Mouse (Mus musculus) mouse trophoblast stem cell (cell line): ENCODE results near the gene Rpp25.

Source experiments
- in situ Hi-C, 2 experiments: fragments of 300-500 bp; cut with MseI, MboI; formaldehyde crosslinking; loops; 2 replicates in 1 of 2; 3 replicates in 1 of 2; pipeline ENCODE4 v1.15.1; 2025

Rpp25 gene

GRCm38 (mm10) chr9:57521056-57521911 lies 17.5 kb downstream of the Rpp25 start, which contains the start of gene Cox5a:
TSS of gene Cox5a (plus strand) at chr9:57521274.
- in situ Hi-C loops: no loop called here

DNA sequence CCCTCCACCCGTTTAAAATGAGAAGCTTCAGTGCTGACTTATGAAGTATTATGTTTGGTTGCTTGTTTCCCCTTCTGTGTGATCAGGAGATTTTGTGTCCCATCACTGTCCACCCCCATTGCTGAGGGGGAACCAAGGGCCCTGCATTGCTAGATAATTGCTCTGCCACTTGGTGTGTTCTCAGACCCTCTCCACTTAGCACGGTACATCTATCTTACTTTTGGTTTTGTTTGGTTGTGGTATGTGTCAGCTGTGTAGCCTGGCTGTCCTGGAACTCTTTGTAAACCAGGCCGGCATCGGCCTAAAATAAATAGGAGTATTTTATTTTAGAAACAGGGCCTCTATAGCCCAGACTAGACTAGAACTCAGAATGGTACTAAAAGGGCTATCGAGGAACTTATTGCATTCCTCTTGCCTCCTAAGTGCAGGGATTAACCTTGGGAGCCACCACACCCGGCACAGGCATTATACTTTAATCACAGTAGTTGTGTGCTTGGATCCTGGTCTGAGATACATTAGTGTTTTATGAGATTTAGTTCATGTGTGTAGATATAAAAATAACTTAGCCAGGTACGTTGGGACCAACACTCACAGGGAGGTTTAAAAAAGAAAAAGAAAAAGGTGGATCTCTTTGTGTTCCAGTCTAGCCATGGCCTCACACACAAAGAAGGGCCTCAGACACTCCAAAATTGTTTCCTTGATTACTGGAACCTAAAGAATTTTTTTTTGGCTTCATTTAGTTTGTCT lies 18.5 kb downstream of the Rpp25 start:
- in situ Hi-C loops: no loop called here

GRCm38 (mm10) chr9:57522861-57523246 lies 19.0 kb downstream of the Rpp25 start:
- in situ Hi-C loops: no loop called here

DNA sequence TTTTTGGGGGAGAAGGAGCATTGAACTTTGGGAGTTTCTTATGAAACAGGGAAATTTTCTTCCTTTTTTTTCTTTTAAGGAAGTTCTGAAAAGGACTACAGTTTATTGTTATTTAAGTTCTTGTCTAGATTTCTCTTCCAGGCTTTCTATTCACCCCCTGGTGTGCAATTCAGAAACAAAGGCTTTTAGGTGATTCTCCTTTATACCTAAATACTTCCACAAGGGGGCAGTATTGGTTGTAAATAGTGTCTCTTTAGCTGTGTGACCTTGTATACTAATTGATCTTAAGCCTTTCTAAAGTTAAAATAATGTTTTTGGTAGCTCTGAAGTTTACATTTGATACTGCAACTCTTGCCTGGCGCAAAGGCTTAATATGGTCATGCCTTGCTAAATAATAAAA lies 19.9 kb downstream of the Rpp25 start:
- in situ Hi-C loops: no loop called here

DNA sequence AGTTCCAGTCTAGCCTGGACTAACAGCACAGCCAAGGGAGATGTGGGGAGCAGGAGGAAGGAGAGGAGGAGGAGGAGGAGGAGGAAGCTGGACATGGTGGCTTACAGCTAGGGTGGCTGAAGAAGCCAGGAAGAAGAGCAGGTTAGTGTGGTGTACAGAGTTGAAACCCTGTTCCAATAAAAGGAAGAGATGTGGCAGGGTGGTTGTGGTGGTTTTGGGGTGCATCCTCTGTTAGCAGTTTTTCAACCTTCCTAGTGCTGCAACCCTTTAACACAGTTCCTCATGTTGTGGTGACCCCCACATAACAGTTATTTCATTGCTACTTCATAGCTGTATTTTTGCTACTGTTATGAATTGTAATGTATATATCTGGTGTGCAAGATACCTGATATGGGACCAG lies 20.6 kb downstream of the Rpp25 start:
- in situ Hi-C loops: no loop called here

DNA sequence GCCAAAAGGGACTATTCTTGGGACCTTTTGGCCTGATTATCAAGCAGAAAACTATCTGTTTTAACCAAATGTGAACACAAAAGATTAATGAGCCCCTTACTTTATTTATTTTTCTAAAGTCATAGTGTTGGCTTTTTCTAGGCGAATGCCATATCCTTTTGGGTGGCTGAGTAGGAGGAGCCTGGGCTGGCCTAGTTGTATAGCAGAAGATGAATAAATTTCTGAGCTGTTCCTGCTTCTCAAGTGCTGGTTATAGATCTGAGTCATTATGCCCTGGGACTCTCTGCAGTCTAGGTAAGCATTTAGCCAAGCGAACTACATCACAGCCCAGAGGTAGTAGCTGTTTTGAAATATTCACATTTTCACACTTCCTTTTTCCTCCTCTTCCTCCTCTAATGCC lies 21.7 kb downstream of the Rpp25 start:
- in situ Hi-C loops: no loop called here

DNA sequence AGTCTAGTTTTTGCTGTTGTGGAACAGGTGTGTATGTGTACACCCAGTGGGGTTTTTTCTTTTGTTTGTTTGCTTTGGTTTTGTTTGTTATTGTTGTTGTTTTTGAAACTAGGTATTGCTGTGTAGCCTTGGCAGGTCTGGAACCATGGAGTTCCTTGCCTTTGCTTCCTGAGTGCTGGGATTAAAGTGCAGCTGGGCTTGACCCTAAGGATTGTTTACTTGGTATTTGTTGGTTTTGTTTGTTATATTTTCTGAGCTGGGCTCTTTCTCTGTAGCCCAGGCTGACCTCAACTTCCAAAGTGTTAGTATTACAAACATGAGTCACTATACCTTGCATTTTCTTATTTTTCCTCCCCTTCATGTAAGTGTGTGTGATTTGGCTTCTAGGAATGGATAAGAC lies 22.6 kb downstream of the Rpp25 start:
- in situ Hi-C loops: no loop called here

DNA sequence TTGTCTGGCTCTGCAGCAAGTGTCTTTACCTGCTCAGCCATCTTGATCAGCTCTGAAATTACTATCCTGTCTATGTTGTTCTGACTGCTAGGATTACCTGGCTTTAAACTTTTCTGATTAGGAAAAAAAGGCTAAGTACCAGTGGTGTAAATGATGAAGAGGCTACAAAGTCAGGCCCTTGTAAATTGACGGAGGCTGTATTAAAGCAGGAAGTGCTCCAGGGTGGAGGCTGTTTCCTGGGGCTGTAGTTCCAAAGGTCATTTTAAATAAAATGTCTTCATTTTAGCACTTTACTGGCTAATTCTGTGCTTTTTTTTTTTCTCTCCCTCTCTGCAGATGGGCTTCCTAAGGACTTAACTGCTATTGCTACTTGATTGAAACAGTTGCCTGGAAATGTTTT lies 28.1 kb downstream of the Rpp25 start:
- in situ Hi-C loops: loop anchor here in 1 of 2 experiments (10.0 kb wide), 1 partner anchor 123 kb away; the partner anchor contains the start of gene Csk

DNA sequence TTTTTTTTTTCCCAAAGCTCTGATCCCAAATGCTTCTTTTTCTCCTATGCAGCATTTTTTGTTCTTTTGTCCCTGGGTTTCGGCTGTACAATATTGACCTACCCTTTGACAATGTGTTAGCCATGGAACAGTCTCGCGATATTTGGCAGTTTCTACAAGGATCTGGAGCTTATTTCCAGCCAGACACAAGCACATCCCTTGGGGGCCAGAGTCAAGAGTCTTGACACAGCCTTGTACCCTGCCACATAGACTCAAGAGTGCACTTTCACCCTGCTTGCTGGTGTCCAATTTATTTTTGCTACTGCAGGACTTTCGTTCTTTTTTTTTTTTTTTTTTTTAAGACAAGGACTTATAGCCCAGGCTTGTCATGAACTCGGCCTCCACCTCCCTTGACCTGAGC lies 32.5 kb downstream of the Rpp25 start:
- in situ Hi-C loops: loop anchor here in 1 of 2 experiments (10.0 kb wide), 1 partner anchor 118 kb away; the partner anchor contains the start of gene Csk

- in situ Hi-C loops: loop anchor here in 1 of 2 experiments (10.0 kb wide), 1 partner anchor 118 kb away; the partner anchor contains the start of gene Csk
These were observed 33.4 kb downstream of the Rpp25 start, which contains the start of gene Fam219b for GRCm38 (mm10) chr9:57537044-57537727. TSS of gene Fam219b (plus strand) at chr9:57537528.

DNA sequence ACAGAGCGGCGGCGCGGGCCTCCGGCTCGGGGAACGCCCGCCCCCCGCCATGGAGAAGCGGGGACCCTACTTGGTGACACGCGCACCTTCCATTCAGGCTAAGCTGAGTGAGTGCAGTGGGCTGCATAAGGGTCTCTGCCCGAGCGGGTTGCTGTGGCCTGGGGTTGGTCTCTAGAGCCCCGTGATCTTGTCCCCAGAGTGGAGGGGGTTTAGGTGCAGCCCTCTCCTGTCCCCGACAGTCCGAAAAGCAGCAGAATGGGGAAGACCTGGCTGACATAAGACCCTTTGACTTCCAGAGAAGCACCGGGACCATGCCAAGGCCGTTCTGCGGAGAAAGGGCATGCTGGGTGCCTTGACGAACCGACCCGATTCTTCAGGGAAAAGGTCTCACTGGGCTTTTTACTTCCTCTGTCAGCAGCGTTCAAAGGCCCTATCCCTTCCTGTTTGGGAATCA lies 33.9 kb downstream of the Rpp25 start:
- in situ Hi-C loops: loop anchor here in 1 of 2 experiments (10.0 kb wide), 1 partner anchor 117 kb away; the partner anchor contains the start of gene Csk

- in situ Hi-C loops: loop anchor here in 1 of 2 experiments (10.0 kb wide), 1 partner anchor 115 kb away; the partner anchor contains the start of gene Csk
These were observed 35.7 kb downstream of the Rpp25 start for GRCm38 (mm10) chr9:57539550-57539949.

DNA sequence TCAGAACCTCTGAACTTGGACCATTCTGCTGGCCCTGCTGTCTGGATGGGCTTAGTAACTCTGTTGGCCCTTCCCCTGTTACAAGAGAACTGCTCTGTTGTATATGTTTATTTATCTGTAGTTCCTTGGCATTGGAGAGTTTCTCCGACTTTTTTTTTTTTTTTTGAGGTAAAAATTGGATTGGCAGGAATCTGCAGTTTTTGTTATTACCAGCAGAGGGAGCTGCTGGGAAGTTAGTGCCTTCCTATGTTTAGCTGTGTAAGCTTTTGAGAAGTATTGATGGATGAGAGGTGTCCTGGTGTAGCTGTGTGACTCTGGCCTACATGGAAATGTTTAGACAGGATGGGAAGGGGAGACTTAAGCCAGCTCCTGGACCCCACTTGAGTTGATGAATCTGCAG lies 37.5 kb downstream of the Rpp25 start:
- in situ Hi-C loops: loop anchor here in 1 of 2 experiments (10.0 kb wide), 1 partner anchor 113 kb away; the partner anchor contains the start of gene Csk

DNA sequence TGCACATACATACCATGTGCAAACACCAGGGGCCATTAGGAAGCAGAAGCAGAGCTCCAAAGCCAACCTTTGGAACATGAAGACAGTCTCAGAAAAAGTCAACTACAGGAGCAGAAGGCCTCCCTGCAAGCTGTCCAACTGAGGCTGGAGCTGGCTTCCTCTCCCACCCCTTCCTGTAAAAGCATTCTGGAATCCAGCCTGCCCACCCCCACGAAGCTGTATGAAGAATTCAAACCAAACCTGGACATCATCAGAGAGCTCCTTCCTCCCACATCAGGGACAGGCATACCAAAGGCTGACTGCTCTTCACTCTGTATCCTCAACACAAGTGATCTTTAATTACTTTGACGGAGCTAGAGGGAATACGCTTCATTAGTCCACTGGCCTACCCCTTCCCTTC lies 40.1 kb downstream of the Rpp25 start:
- in situ Hi-C loops: loop anchor here in 1 of 2 experiments (10.0 kb wide), 1 partner anchor 111 kb away; the partner anchor contains the start of gene Csk

DNA sequence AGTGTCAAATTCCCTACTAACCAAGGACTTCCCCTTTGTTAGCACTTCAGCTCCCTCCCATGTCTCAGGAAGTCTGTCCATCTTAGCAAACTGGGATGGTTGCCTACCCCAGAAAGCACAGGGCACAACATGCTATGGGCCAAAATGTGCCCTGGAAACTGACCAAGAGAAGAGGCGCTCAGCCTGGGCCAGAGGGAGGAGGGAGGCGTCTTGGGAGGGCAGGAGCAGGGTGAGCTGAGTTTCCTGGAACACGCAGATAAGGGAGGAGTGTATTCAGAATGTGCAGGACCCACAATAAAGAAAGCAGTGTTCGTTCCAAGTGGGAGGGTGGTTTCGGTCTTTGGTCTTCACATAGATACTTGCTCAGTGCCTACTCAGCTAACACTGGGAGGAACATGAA lies 43.5 kb downstream of the Rpp25 start:
- in situ Hi-C loops: loop anchor here in 1 of 2 experiments (10.0 kb wide), 1 partner anchor 108 kb away; the partner anchor contains the start of gene Csk

- in situ Hi-C loops: loop anchor here in 1 of 2 experiments (10.0 kb wide), 1 partner anchor 107 kb away; the partner anchor contains the start of gene Csk
These were observed 44.0 kb downstream of the Rpp25 start for GRCm38 (mm10) chr9:57547869-57548268.

DNA sequence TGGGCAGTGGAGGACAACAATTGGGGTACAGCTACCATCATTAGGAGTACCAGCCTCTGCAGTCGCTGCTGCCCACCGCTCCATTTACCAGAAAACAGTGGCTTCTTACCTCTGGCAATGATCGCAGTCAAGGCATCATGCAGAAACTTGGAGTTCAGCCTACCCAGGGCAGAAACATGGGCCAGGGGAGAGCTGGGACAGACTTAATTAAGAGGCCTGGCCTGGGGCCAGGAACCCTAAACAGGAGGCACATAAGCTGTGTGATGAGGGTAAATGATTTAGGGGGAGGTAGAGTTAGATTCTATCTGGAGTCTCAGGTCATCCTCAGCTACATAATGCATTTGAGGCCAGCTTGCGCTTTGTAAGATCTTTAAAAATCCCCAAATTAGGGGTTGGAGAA lies 45.4 kb downstream of the Rpp25 start:
- in situ Hi-C loops: loop anchor here in 1 of 2 experiments (10.0 kb wide), 1 partner anchor 106 kb away; the partner anchor contains the start of gene Csk

DNA sequence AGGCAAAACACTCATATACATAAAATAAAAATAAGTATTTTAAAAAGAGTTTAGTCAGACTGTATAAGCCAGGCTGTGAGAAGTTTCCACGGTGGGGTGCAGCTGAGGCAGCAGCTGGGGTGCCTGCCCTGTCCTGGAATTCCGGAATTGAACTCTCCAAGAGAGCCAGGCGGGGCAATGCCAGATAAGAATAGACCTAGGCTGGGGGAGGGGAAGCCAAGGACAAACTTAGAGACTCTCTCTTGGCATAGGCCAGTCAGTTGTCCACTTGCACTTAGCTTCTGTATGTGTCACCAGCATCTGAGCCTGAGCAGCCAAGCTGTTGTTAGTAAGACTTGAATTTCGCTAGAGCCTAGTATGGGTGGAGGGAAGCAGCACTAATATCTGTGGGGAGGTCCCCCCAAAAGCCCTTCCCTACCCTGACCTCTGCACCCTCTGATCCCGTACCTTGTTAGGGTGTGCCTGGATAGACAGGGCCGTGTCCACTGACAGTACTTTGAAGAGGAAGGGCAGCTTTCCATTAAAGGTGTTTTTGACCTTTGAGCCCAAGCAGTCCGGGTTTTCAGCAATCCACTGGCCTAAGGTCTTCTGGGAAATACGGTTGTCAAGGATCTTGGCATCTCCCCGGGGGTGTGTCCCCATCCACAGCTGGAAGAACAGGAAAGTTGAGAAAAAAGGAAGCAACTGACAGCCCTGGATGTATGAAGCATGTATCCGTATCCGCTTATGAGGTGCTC lies 46.5 kb downstream of the Rpp25 start:
- in situ Hi-C loops: no loop called here

DNA sequence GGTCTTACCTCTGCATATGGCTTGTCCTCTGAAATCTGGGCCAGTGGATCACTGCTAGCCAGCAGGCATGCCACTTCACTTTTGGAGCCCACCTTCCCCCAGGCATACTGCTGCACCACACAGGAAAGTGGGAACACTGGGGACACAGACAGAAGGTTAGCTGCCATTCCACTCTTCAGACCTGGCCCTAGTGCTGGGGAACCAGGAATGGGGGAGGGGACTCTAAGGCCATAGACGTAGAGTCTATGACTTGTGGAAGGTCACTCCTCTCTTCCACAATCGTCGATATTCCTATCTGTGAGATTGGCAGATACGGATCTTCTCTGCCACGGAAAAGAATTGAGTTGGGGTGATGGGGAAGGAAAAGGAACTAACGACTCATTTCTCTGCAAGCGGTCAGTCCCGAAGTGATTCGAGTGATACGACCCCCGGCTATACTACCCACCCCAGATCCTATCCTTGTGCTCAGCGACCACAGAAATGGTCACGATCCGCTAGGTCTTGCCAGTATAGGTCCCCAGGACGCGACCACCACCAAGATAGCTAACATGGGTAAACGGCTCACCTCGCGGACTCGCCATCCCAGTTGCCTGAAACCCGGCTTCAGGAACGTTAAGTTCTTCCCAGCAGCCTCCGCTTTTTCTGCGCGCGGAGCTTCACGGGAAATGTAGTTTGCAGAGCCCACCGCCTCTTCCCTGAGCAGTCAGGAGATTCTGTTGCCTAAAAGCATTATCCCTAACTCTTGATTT lies 48.5 kb downstream of the Rpp25 start, which contains the start of gene Mpi:
Gene Mpi, minus strand, starts transcription at position 625 of the 749 bp plus-strand sequence.
- in situ Hi-C loops: no loop called here
